Mouse (Mus musculus) frontal cortex, postnatal 10 days (tissue): ENCODE results near the gene Pycr2.
"Not testable (repeated sequence)": the region's sequence is repeated elsewhere in the genome, so short reads cannot be mapped to it uniquely, and the experiment has no call there.

Source experiments
- DNase-seq, 2 experiments: peaks; one replicate each; pipeline ENCODE4 v3.0.0; 2022; ENCODE audit warnings: low spot score in 2 of 2, mixed read lengths in 1 of 2

Gene Pycr2

DNA sequence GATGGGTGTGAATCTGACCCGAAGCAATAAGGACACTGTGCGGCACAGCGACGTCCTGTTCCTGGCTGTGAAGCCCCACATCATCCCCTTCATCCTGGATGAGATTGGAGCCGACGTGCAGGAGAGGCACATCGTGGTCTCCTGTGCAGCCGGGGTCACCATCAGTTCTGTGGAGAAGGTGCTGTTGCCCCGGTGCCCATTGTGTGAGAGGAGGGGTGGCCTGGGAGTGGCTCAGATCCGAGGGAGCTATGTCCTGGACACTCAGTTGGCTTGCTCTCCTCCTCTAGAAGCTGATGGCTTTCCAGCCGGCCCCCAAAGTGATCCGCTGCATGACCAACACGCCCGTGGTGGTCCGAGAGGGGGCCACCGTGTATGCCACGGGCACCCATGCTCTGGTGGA is 1.8 kb downstream of the Pycr2 start:
- DNase-seq: no peak

DNA sequence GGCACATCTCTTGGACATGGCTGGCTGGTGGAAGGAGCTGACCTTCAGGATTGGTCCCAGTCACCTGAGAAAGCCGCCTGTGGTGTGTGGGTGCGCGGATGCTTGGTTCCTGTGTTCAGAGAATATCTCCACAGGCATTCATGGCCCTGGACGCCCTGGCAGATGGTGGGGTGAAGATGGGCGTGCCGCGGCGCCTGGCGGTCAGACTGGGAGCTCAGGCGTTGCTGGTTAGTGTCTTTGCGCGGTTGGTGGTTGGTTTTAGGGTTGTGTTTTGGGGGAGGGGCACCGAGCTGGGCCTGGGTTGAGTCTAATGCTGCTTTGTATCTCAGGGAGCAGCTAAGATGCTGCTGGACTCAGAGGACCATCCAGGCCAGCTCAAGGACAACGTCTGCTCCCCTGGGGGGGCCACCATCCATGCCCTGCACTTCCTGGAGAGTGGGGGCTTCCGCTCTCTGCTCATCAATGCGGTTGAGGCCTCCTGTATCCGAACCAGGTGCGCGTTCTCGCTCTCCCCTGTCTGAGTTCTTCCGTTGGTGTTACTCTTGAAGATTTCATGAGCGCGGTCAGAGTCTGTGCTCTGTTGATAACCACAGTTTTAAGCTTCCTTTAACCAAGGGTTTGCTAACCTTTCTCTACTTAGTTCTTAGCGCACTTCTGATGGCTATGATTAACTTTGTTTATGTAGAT is 2.5 kb downstream of the Pycr2 start:
- DNase-seq: no peak

DNA sequence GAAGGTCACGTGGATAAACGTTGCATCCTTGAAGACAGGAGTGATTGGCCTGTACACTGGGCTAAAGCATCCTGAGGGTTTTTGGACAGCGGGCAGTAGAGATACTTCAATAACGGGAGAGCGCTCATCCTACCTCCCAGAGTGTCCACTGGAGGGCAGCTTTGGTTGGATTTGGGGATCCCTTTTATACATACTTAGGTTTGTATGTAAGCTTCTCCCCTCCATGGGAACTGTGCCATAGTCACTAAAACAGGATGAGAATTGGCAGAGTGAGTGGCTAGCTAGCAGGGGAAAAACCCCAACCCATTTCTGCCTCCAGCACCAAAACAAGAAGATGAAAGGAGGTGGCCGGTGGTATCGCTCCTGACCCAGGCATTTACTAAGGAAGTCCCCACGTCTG is 7.0 kb downstream of the Pycr2 start:
- no peak for DNase-seq

DNA sequence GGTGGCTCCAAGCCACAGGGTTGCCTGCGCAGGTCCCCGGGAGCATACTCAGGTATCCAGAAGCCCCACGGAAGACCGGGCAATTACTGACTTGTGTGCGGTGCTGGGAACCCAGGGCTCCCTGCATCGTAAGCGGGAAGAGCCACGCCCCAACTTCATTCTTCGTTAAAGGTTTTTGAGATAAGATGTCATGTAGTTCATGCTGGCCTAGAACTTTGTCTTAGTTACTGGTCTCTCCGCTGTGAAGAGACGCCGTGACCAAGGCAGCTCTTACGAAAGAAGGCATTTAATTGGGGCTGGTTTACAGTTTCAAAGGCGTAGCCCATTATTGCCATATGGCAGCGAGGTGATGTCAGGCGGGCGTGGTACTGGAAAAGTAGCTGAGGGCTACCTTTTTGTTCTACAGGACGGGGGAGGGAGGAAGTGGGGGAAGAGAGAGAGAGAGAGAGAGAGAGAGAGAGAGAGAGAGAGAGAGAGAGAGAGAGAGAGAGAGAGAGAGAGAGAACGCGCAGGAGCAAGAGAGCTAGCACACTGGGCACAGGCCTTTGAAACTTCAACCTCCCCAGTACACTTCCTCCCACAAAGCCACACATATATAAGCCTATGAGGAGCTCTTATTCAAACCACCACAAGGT is 7.7 kb downstream of the Pycr2 start:
- no peak for DNase-seq

DNA sequence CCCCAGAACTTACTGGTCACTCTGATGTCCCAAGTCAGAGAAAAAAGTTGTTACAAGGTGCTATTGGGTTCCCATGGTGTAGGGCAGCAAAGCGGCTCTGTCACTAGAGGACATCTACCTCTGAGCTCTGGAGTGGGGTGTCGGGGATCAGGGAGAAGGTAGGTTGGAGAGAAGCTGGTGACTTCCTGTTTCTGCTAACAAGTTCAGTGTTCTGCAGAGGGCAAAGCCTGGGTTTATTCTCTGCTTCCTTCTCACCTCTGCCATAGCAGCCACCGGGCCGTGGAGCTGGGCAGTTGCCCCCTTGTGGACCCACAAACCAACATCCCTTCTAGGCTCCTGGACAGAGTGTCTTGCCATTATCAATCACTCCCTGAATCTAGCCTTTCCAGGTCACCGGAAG is 8.7 kb downstream of the Pycr2 start:
- no peak for DNase-seq

DNA sequence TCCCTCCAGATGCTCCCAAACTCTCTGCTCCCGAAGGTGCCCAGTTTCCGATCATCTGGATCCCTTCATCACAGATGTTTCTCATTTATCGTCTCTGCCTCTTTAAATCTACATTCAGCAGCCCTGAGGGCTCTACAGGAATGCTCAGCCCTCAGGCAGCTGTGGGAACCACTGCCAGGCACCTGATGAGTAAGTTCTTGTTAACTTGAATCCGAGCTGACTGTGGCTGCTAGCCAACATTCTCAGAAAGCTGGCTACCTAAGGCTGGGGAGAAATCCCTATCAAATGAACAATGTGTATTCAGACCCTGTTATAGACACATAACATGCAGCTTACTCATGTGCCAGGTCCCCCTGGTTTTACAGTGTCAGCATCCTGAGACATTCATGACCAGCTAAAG is 9.7 kb downstream of the Pycr2 start:
- no peak for DNase-seq

DNA sequence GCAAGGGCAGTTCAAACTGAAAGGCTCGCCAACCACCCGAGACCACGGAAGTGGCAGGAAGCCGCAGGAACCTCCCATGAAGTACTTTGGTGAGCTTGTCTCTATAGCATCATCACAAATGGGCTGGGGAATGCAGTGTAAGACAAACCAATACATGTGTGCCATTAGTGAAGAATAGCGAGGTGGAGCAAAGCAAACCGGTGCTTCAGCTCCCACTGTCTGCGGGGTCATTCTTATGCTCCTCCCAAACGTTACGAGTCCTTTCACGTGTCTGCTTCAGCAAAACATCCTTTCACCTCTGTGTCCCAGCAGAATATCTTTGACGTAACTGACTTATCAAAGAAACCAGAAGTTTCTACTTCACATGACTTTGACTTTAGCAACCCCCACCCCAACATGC is 12.3 kb downstream of the Pycr2 start:
- no peak for DNase-seq

DNA sequence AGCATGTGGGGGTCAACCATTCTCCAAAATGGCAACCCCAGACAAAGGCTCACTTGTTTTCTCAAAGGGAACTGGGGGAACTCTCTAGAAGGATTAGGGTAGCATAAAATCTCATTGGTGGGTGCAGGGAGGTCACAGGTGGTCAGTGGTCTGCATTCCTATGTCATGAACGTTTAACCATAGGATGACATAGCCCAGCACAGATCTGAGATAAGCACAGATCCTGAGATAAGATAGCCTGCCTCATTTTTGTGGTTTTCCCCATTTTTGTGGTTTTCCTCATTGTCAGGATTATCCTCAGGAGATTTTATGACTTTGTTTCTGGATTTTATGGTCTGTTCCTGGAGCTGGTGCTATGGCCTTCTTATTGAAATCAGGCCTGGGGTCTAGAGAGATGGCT is 13.0 kb downstream of the Pycr2 start:
- DNase-seq: no peak

DNA sequence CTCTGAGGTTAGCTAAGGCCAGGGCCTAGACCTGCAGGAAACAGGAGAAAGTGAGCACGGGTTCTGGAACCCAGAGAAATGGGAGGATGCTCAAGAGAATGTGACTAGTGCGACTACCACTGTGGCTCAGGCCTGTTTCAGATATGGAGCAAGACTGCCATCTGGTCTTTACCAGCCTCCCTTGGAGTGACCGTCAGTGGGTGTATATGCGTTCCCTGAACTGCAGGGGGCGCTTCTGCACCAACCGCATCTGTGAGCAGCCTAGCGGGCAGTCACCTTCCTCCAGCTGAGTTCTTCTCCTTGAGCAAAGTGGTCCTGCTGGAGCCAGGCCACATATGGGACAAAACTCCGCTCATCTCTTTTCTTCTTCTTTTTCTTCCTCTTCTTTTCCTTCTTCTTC is 15.6 kb downstream of the Pycr2 start:
- no peak for DNase-seq

DNA sequence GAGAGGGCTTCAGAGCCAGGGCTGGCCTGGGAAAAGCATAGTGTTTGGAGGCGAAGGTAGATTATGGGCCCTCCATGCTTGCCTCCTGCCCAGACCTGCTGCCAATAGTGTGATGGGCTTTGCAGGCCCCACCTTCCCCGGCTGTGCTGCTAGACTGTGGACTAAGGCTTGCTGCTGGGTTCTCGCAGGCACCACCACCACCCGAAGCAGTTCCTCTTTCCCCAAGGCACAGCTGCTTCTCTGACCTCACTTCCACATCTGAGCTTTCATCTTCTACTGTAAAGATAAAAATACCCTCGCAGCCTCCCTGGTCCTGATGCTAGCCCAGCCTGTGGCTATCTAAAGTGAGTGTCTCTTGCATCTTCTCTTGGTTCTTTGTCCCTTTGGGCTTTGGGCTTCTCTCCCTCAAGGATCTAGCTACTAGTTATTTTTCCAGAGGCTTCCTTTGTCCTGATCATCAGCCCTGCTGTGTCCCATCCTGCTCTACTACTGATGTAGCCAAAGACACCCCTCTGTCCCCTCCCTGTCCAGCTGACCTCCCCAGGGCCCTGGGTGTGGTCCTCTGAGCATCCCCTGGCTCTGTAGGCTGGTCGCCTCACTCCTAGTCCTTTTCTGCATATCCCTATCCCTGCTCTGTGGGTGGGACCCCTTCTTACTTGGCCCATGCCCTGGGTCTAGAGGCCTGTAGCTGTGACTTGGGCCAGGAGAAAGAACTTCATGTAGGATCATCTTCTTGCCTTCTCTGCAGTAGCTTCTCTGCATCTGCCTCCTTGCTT is 18.4 kb downstream of the Pycr2 start:
- DNase-seq: no peak

DNA sequence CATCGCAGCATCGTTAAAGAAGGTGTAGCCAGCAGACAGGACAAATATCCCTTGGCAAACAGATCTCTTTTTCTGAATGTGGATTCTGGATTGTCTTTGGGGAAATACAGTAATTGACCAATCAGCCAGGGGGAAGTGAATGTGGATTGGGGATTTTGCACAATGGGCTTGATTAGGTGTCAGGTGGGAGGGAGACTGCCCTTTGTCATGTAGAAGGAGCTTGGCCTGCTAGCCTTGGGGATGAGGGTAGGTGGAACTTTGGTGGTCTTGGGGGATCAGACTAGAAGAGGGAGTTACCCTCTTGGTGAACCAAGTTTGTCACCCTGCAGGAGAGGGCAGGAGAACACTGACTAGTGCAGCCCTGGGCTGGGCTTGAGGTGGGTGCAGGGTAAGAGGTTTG is 20.6 kb downstream of the Pycr2 start:
- no peak for DNase-seq

DNA sequence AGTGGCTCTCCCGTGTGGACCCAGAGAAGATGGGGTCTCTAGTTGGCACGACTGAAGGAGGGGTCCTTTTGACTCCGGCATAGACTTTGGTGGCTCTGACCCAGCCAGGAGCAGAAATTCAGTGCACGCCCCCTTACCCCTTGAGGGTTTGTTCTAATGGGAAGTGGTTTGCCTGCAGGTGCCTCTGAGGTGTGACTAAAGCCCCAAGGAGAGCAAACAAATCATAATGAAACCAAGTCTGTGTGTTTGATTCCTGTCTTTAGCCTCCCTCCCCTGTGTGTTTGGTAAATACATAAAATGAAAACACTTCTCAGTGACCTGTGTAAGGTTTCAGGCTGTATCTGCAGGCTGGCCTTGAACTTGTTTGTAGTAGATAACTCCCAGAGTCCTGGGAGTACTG is 22.2 kb downstream of the Pycr2 start:
- DNase-seq: no peak

DNA sequence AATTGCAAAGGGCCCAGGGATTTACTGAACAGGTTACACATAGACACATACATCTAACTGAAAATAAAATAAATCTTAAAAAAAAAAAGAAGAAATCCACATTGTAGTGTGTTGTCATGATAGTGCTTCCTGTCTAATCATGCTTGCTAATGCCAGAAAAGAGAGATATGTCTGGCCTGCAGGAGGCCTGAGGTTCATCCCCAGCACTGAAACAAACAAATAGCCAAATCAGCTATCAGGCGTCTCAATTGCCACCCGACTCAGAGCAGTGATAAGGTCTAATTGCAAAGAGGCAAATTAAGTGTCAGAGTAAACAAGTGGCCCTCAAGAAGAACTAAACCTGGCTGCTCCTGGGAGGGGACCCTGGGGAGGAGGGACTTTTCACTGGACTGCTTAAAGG is 25.5 kb downstream of the Pycr2 start:
- DNase-seq: no peak

DNA sequence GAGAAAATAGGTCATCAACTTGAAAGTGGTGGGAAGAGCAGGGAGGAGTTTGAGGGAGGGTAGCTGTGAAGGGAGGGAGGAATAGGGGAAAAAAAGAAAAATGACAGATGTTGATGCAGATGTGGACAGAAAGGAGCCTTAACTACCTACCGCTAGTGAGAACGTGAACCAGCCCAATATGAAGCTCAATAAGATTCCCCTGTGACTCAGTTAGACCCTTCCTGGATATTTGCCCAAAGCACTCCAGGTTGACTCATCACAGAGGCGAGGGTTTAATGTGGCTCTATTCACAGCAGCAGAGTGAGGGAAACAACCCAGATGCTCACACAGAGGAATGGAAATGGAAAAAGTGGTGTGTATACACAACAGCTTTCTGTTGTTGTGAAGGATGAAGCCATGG is 27.0 kb downstream of the Pycr2 start:
- no peak for DNase-seq

DNA sequence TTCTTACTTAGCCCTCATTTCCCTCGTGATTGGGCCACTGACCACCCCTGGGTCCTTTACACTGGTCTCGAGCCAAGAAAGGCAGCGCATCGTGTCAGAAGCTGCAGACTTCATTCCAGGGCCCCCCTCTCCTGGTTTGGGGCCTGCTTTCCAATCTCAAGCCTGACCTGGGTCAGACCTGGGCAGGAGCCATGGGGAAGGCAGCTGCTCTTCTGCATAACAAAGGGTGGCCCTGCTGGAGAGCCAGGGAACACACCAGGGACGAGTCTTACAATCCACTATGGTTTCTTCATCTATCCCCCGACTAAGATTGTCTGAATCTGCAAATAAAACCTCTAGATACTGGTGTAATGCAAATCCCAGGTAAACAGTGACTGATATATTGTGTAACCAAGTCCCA is 29.6 kb downstream of the Pycr2 start:
- DNase-seq: no peak

DNA sequence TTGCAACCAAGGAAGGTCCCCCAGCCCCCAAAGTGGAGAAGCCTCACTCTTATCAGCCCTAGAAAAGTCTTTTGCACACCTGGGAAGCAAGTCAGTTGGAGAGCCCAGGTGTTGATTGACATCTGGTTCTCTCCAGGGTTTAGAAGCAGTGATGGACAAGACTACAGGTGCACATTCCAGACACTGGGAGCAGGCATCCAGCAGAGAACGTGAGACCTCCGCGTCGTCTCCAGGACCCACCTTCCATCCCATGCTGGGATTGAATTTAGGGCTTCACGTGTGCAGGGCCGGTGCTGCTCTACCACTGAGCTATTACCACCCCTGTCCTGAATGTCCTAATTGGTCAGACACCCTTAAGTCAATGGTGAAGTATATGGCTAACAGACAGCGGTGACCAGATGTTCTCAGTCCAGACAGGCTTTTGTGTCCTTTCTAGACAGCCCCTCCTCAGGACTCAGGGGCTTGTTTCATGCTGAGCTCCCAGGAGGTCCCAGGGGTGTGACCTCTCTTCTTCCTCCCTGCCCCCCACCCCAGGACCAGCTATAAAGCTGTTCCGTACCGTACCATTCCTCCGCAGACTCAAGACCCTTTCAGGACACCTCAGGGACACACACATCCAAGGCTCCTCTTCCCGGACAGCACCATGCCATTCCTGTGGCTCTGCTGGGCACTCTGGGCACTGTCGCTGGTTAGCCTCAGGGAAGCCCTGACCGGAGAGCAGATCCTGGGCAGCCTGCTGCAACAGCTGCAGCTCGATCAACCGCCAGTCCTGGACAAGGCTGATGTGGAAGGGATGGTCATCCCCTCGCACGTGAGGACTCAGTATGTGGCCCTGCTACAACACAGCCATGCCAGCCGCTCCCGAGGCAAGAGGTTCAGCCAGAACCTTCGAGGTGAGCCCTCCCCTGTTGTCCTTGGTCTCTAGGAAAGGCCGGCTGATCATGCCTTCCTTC is 30.6 kb downstream of the Pycr2 start, which contains the start of gene Lefty1:
TSS of gene Lefty1 (plus strand) at position 556 of the 953 bp plus-strand sequence.
- no peak for DNase-seq

DNA sequence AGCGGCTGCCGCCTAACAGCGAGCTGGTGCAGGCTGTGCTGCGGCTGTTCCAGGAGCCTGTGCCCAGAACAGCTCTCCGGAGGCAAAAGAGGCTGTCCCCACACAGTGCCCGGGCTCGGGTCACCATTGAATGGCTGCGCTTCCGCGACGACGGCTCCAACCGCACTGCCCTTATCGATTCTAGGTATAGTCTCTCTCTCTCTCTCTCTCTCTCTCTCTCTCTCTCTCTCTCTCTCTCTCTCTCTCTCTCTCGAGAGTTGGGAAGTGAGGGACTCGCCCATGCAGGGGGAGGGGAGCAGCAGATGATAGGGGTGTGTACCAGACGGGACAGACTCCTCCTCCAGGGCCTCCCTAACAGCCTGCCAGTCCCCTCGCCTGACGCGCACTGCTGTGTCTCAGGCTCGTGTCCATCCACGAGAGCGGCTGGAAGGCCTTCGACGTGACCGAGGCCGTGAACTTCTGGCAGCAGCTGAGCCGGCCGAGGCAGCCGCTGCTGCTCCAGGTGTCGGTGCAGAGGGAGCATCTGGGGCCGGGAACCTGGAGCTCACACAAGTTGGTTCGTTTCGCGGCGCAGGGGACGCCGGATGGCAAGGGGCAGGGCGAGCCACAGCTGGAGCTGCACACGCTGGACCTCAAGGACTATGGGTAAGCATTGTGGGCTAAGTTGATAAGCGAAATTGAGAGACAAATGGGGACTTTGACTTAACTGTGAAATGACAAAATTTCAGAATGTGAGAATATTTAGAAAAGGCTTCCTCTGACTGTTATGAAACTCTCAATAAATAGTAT is 32.7 kb downstream of the Pycr2 start:
- not testable (repeated sequence) for DNase-seq

DNA sequence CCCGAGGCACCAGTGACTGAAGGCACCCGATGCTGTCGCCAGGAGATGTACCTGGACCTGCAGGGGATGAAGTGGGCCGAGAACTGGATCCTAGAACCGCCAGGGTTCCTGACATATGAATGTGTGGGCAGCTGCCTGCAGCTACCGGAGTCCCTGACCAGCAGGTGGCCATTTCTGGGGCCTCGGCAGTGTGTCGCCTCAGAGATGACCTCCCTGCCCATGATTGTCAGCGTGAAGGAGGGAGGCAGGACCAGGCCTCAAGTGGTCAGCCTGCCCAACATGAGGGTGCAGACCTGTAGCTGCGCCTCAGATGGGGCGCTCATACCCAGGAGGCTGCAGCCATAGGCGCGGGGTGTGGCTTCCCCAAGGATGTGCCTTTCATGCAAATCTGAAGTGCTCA is 33.5 kb downstream of the Pycr2 start:
- not testable (repeated sequence) for DNase-seq

DNA sequence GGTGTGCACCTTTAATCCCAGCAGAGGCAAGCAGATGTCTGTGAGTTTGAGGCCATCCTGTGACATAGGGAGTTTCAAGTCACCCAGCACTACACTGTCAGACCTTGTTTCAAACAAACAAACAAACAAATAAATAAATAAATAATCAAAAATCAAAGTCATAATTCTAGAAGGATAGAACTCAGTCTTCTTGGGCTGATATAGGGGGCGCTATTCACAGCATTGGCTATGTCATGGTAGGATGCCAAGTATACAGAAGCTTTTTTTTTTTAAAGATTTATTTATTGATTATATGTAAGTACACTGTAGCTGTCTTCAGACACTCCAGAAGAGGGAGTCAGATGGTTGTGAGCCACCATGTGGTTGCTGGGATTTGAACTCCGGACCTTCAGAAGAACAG is 34.7 kb downstream of the Pycr2 start:
- not testable (repeated sequence) for DNase-seq

DNA sequence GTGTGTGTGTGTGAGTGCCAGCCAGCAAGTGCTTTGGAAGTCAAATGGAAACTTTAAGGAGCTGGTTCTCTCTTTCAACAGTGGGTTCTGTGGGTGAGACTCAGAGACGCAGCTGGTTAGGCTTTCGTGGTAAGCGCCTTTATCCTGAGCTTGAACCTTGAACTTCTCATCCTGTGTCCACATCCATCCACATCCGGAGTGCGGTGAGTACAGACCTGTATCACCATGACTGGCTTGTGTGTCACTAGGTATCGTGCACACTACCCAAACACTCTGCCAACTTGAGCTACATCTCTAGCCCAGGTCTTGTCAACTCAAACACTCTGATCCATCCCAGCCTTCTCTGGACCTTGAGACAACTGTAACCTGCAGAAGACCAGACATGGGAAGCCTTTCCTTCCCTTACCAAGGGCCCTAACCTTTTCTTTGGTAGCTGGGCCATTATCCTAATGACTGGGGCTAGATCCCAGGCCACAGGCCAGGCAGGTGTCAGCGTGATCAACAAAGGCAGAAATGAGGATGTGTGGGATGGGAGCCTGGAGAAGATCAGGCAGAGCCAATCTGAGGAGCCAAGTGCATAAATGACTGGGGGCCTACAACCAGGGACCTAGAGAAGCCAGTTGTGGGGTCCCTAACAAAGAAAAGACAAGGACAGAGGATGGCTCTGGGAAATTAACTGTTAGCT is 36.8 kb downstream of the Pycr2 start:
- DNase-seq: no peak
